Mouse (Mus musculus): ENCODE measurements around the gene Spsb3.

GRCm38 (mm10) chr17:24890151-24891092 is 4.0 kb downstream of the Spsb3 start:
- TF ChIP-seq EP300 (IDR thresholded peaks at IDR 0.05; ENCODE audit: low read depth) (no peak), CTCF (IDR thresholded peaks at IDR 0.05; ENCODE audit: low read depth) (no peak)
